In the genomic region with DNA sequence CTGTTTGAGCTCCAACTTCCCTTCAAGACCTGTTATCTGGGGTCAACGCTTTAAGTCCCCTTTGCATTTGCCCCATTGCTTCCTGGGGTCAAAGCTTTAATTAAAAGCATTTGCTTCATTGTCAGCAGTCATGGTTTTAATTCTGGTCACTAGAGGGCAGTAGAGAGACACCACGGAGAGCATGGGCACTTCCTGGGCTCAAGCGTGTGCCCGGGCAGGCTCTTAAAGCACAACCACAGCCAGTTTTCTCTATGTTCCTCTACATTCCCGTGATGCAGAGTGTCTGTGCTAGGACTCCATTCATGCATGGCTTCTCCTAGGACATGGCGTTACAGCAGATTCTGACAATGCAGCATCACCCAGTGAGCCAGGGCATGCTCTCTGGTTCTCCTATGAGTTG, we compare ENCODE assay signal across 8 mouse cellular contexts.
DNase-seq lines count a peak whose midpoint lies in the region; TF ChIP-seq lines count a peak whose summit lies in the region.

No protein-coding gene starts in this region.

- no peaks in the 10 kb centered on the region for H3K36me3 ChIP-seq in small intestine, adult 2 months (ENCODE audit: control insufficient read depth, insufficient read depth, low read length)

- H3K27ac ChIP-seq in small intestine, adult 2 months (ENCODE audit: insufficient read depth, low read depth, low read length) = no peak overlapping the region

- no peak overlapping the region for H3K4me3 ChIP-seq in small intestine, adult 2 months (ENCODE audit: low read depth, low read length)

- intact Hi-C loops in left cerebral cortex, postnatal 36 days (cut with DNase I) = no loop called here

- TF ChIP-seq CTCF in small intestine, adult 2 months (IDR thresholded peaks at IDR 0.05; ENCODE audit: extremely low read depth, insufficient read length, insufficient replicate concordance, low read depth, low read length) = peak; percentile 73; the same call in 1 of the 2 replicates

- H3K27me3 ChIP-seq in small intestine, adult 2 months (ENCODE audit: control insufficient read depth, insufficient read depth, low read length) = no peaks in the 10 kb centered on the region

- 17% methylated on average over 6 of the region's 6 CpGs for WGBS in small intestine, adult 2 months

- H3K4me1 ChIP-seq in small intestine, adult 2 months (ENCODE audit: control insufficient read depth, insufficient read depth, insufficient read length, low read length) = peaks cover 2% of the 10 kb centered on the region; the same call in 1 of the 2 replicates

- DNase-seq in adrenal gland, adult 2 months = peak; percentile 27
- DNase-seq in adrenal gland, postnatal 25 days = no peak
- peak; percentile 13 for DNase-seq in ovary, postnatal 14 days (ENCODE audit: low spot score)
- no peak for DNase-seq in ovary, adult 18-20 months (ENCODE audit: low spot score)
- DNase-seq in cerebellum, postnatal 10 days = peak; percentile 77 to 88
- DNase-seq in hindlimb bud, embryonic 11.5 days (ENCODE audit: extremely low spot score, low read depth, low spot score) = peak; percentile 5
- DNase-seq in left cerebral cortex, postnatal 36 days (ENCODE audit: low spot score in 2 of 2) = peak; percentile 17 to 21

- TF ChIP-seq POLR2A in small intestine, adult 2 months (IDR thresholded peaks at IDR 0.05; ENCODE audit: low read depth, low read length) = no peak

Comparison
In these comparisons a context has a peak if more than half of its experiments do, and no peak if none do; other contexts are left out.
1. DNase-seq: peak in adrenal gland, adult 2 months (single experiment), ovary, postnatal 14 days (single experiment), cerebellum, postnatal 10 days (2 of 2), hindlimb bud, embryonic 11.5 days (single experiment) and left cerebral cortex, postnatal 36 days (2 of 2); none in adrenal gland, postnatal 25 days (single experiment) and ovary, adult 18-20 months (single experiment).